Mouse (Mus musculus): ENCODE results near the gene Alyref. TPM values are rescaled to one million over a fixed set of nuclear protein-coding genes. Genes with fewer than 3 reads are reported as not detected.
"Not testable (repeated sequence)": the region's sequence is repeated elsewhere in the genome, so short reads cannot be mapped to it uniquely, and the experiment has no call there.

Alyref gene
- total and polyA plus RNA-seq, 3 experiments, result 122 to 505 (median 280) TPM

GRCm38 (mm10) chr11:120565114-120565513, 33.1 kb downstream of the Alyref start:
- peaks cover 95% of the 10 kb centered on the region for H3K36me3 ChIP-seq (replicated peaks)
- peaks cover 53% of the 10 kb centered on the region for H3K4me1 ChIP-seq (ENCODE audit: insufficient read depth, low read depth, low read length)
- no peaks in the 10 kb centered on the region for H3K27me3 ChIP-seq (ENCODE audit: insufficient read depth, low read length)
- ATAC-seq (ENCODE audit: extremely low read depth, insufficient number of reproducible peaks, low FRiP score, poor library complexity, severe bottlenecking), result no peak
- H3K4me3 ChIP-seq (ENCODE audit: low read depth, low read length), result no peak overlapping the region
- no peak for DNase-seq (ENCODE audit: low spot score)
- H3K9me3 ChIP-seq (replicated peaks), result no peaks in the 10 kb centered on the region
- TF ChIP-seq GATA2 (IDR thresholded peaks at IDR 0.05; ENCODE audit: borderline replicate concordance, low read depth, low read length) (no peak), CTCF (IDR thresholded peaks at IDR 0.05; ENCODE audit: low read depth, low read length) (no peak), POLR2AphosphoS5 (IDR thresholded peaks at IDR 0.05; ENCODE audit: insufficient replicate concordance, low read depth, low read length) (no peak), GATA1 (IDR thresholded peaks at IDR 0.05; ENCODE audit: borderline replicate concordance, low read length) (no peak), TAL1 (conservative IDR thresholded peaks at IDR 0.05; ENCODE audit: low read depth, low read length) (no peak)

- no peak overlapping the region for H3K4me3 ChIP-seq (ENCODE audit: low read depth, low read length)
- no peak for ATAC-seq (ENCODE audit: extremely low read depth, insufficient number of reproducible peaks, low FRiP score, poor library complexity, severe bottlenecking)
- H3K9me3 ChIP-seq (replicated peaks), result no peaks in the 10 kb centered on the region
- no peaks in the 10 kb centered on the region for H3K27me3 ChIP-seq (ENCODE audit: insufficient read depth, low read length)
- no peak for TF ChIP-seq POLR2AphosphoS5 (IDR thresholded peaks at IDR 0.05; ENCODE audit: insufficient replicate concordance, low read depth, low read length)
- no peak for TF ChIP-seq GATA2 (IDR thresholded peaks at IDR 0.05; ENCODE audit: borderline replicate concordance, low read depth, low read length)
- TF ChIP-seq CTCF (IDR thresholded peaks at IDR 0.05; ENCODE audit: low read depth, low read length), result no peak
- no peak for TF ChIP-seq TAL1 (conservative IDR thresholded peaks at IDR 0.05; ENCODE audit: low read depth, low read length)
- TF ChIP-seq GATA1 (IDR thresholded peaks at IDR 0.05; ENCODE audit: borderline replicate concordance, low read length), result no peak
- H3K36me3 ChIP-seq (replicated peaks), result peaks cover 91% of the 10 kb centered on the region
- no peak for DNase-seq (ENCODE audit: low spot score)
- H3K4me1 ChIP-seq (ENCODE audit: insufficient read depth, low read depth, low read length), result peaks cover 40% of the 10 kb centered on the region
Measured at GRCm38 (mm10) chr11:120562949-120563348, 35.2 kb downstream of the Alyref start.

GRCm38 (mm10) chr11:120560952-120561728, 37.0 kb downstream of the Alyref start:
- ATAC-seq (ENCODE audit: extremely low read depth, insufficient number of reproducible peaks, low FRiP score, poor library complexity, severe bottlenecking), result no peak
- Histone ChIP-seq H3K4me3 (ENCODE audit: low read depth, low read length) (no peak overlapping the region), H3K36me3 (replicated peaks) (peaks cover 73% of the 10 kb centered on the region)

GRCm38 (mm10) chr11:120558843-120559242, 39.3 kb downstream of the Alyref start:
- Histone ChIP-seq H3K4me1 (ENCODE audit: insufficient read depth, low read depth, low read length) (peaks cover 11% of the 10 kb centered on the region), H3K36me3 (replicated peaks) (peaks cover 50% of the 10 kb centered on the region), H3K27me3 (ENCODE audit: insufficient read depth, low read length) (peaks cover 12% of the 10 kb centered on the region)
- not testable (repeated sequence) for DNase-seq (ENCODE audit: low spot score); H3K9me3 ChIP-seq (replicated peaks); ATAC-seq (ENCODE audit: extremely low read depth, insufficient number of reproducible peaks, low FRiP score, poor library complexity, severe bottlenecking); H3K4me3 ChIP-seq (ENCODE audit: low read depth, low read length)

More at GRCm38 (mm10) chr11:120560952-120561728, 37.0 kb downstream of the Alyref start:
- H3K4me1 ChIP-seq (ENCODE audit: insufficient read depth, low read depth, low read length), result peaks cover 24% of the 10 kb centered on the region
- no peaks in the 10 kb centered on the region for H3K27me3 ChIP-seq (ENCODE audit: insufficient read depth, low read length)
- DNase-seq (ENCODE audit: low spot score), result no peak
- no peak for TF ChIP-seq TAL1 (conservative IDR thresholded peaks at IDR 0.05; ENCODE audit: low read depth, low read length)
- no peaks in the 10 kb centered on the region for H3K9me3 ChIP-seq (replicated peaks)

GRCm38 (mm10) chr11:120555260-120555659, 42.9 kb downstream of the Alyref start:
- Histone ChIP-seq H3K27me3 (ENCODE audit: insufficient read depth, low read length) (peaks cover 16% of the 10 kb centered on the region), H3K4me3 (ENCODE audit: low read depth, low read length) (no peak overlapping the region), H3K9me3 (replicated peaks) (no peaks in the 10 kb centered on the region), H3K36me3 (replicated peaks) (peaks cover 32% of the 10 kb centered on the region), H3K4me1 (ENCODE audit: insufficient read depth, low read depth, low read length) (peaks cover 14% of the 10 kb centered on the region)
- ATAC-seq (ENCODE audit: extremely low read depth, insufficient number of reproducible peaks, low FRiP score, poor library complexity, severe bottlenecking) (no peak), DNase-seq (ENCODE audit: low spot score) (no peak)
- no peak for TF ChIP-seq GATA1 (IDR thresholded peaks at IDR 0.05; ENCODE audit: borderline replicate concordance, low read length)
- no peak for TF ChIP-seq CTCF (IDR thresholded peaks at IDR 0.05; ENCODE audit: low read depth, low read length)
- TF ChIP-seq GATA2 (IDR thresholded peaks at IDR 0.05; ENCODE audit: borderline replicate concordance, low read depth, low read length), result no peak
- TF ChIP-seq POLR2AphosphoS5 (IDR thresholded peaks at IDR 0.05; ENCODE audit: insufficient replicate concordance, low read depth, low read length), result no peak

- H3K27me3 ChIP-seq (ENCODE audit: insufficient read depth, low read length), result peaks cover 16% of the 10 kb centered on the region
- H3K4me3 ChIP-seq (ENCODE audit: low read depth, low read length), result no peak overlapping the region
- peaks cover 28% of the 10 kb centered on the region for H3K36me3 ChIP-seq (replicated peaks)
- DNase-seq (ENCODE audit: low spot score) (no peak), ATAC-seq (ENCODE audit: extremely low read depth, insufficient number of reproducible peaks, low FRiP score, poor library complexity, severe bottlenecking) (no peak)
- peaks cover 18% of the 10 kb centered on the region for H3K4me1 ChIP-seq (ENCODE audit: insufficient read depth, low read depth, low read length)
- TF ChIP-seq GATA2 (IDR thresholded peaks at IDR 0.05; ENCODE audit: borderline replicate concordance, low read depth, low read length) (no peak), CTCF (IDR thresholded peaks at IDR 0.05; ENCODE audit: low read depth, low read length) (no peak), GATA1 (IDR thresholded peaks at IDR 0.05; ENCODE audit: borderline replicate concordance, low read length) (no peak), TAL1 (conservative IDR thresholded peaks at IDR 0.05; ENCODE audit: low read depth, low read length) (no peak), POLR2AphosphoS5 (IDR thresholded peaks at IDR 0.05; ENCODE audit: insufficient replicate concordance, low read depth, low read length) (no peak)
- no peaks in the 10 kb centered on the region for H3K9me3 ChIP-seq (replicated peaks)
Measured at GRCm38 (mm10) chr11:120554834-120555233, 43.3 kb downstream of the Alyref start.

- H3K9me3 ChIP-seq (replicated peaks), result no peaks in the 10 kb centered on the region
- no peak for ATAC-seq (ENCODE audit: extremely low read depth, insufficient number of reproducible peaks, low FRiP score, poor library complexity, severe bottlenecking)
- H3K4me3 ChIP-seq (ENCODE audit: low read depth, low read length), result no peak overlapping the region
- peaks cover 33% of the 10 kb centered on the region for H3K4me1 ChIP-seq (ENCODE audit: insufficient read depth, low read depth, low read length)
- peaks cover 16% of the 10 kb centered on the region for H3K27me3 ChIP-seq (ENCODE audit: insufficient read depth, low read length)
- no peak for TF ChIP-seq GATA2 (IDR thresholded peaks at IDR 0.05; ENCODE audit: borderline replicate concordance, low read depth, low read length)
- TF ChIP-seq CTCF (IDR thresholded peaks at IDR 0.05; ENCODE audit: low read depth, low read length), result no peak
- TF ChIP-seq TAL1 (conservative IDR thresholded peaks at IDR 0.05; ENCODE audit: low read depth, low read length), result no peak
- TF ChIP-seq GATA1 (IDR thresholded peaks at IDR 0.05; ENCODE audit: borderline replicate concordance, low read length), result no peak
- no peak for TF ChIP-seq POLR2AphosphoS5 (IDR thresholded peaks at IDR 0.05; ENCODE audit: insufficient replicate concordance, low read depth, low read length)
- H3K36me3 ChIP-seq (replicated peaks), result peaks cover 23% of the 10 kb centered on the region
- DNase-seq (ENCODE audit: low spot score), result no peak
Measured at GRCm38 (mm10) chr11:120552736-120553135, 45.4 kb downstream of the Alyref start.
